Mouse (Mus musculus) liver, embryonic 14.5 days (tissue): ENCODE measurements around the gene Cldnd2. TPM values are rescaled to one million over a fixed set of nuclear protein-coding genes. Genes with fewer than 3 reads are reported as not detected.
"Not testable (repeated sequence)": the region's sequence is repeated elsewhere in the genome, so short reads cannot be mapped to it uniquely, and the experiment has no call there.

Experiments
- ATAC-seq: fragments of 200-750 bp; cut with Nextera tagmentation; 2 replicates; pipeline ENCODE4 v1.8.0; 2017; ENCODE audit warnings: moderate number of reproducible peaks, mild to moderate bottlenecking, moderate library complexity; ENCODE audit not compliant: insufficient read depth
- DNase-seq, 3 experiments: peaks; one replicate each; pipeline ENCODE4 v3.0.0-alpha.2; 2012 to 2013; ENCODE audit warnings: low read depth in 3 of 3, low spot score in 3 of 3
- H3K27ac ChIP-seq: fragments of 300-500 bp; sonication (generic); 2 replicates; pipeline ENCODE4 v1.5.1; 2014; ENCODE audit warnings: moderate library complexity, mild to moderate bottlenecking, control low read depth, inconsistent platforms
- H3K27me3 ChIP-seq: fragments of 300-500 bp; sonication (generic); 2 replicates; pipeline ENCODE4 v1.6.1; 2014; ENCODE audit warnings: mild to moderate bottlenecking, low read length, moderate library complexity; ENCODE audit not compliant: control insufficient read depth, insufficient read depth
- H3K36me3 ChIP-seq: fragments of 300-500 bp; sonication (generic); replicated peaks from 2 replicates; pipeline ENCODE4 v1.6.1; 2014; ENCODE audit warnings: low read depth; ENCODE audit not compliant: control insufficient read depth, insufficient read depth
- H3K4me1 ChIP-seq, 2 experiments: fragments of 200-500 bp in 1 of 2; fragments of 300-500 bp in 1 of 2; sonication (generic) in 1 of 2; replicated peaks; 2 replicates each; pipeline ENCODE4 v1.6.1; 2012 to 2014; ENCODE audit warnings: antibody characterized with exemption in 1 of 2, inconsistent platforms in 1 of 2, low read length in 1 of 2; ENCODE audit not compliant: control insufficient read depth in 2 of 2, insufficient read depth in 2 of 2
- H3K4me2 ChIP-seq: fragments of 300-500 bp; sonication (generic); 2 replicates; pipeline ENCODE4 v1.6.1; 2014; ENCODE audit warnings: low read depth, mild to moderate bottlenecking, control low read depth, moderate library complexity
- H3K4me3 ChIP-seq, 2 experiments: fragments of 200-500 bp in 1 of 2; fragments of 300-500 bp in 1 of 2; sonication (generic) in 1 of 2; 2 replicates each; pipeline ENCODE4 v1.5.1; 2012 to 2014; ENCODE audit warnings: low read depth in 2 of 2, low read length in 2 of 2, mild to moderate bottlenecking in 2 of 2, control low read depth in 1 of 2, inconsistent platforms in 1 of 2, moderate library complexity in 1 of 2; ENCODE audit not compliant: insufficient read depth in 1 of 2
- H3K9ac ChIP-seq: fragments of 300-500 bp; sonication (generic); replicated peaks from 2 replicates; pipeline ENCODE4 v1.6.1; 2014; ENCODE audit warnings: mild to moderate bottlenecking, control low read depth, moderate library complexity
- H3K9me3 ChIP-seq: fragments of 300-500 bp; sonication (generic); 2 replicates; pipeline ENCODE4 v1.6.1; 2016; ENCODE audit warnings: low read length, mixed read lengths; ENCODE audit not compliant: control insufficient read depth
- CTCF ChIP-seq: IDR thresholded peaks from 2 replicates; pipeline ENCODE4 v1.5.1; 2016; ENCODE audit warnings: antibody characterized with exemption, low read depth, control low read depth
- EP300 ChIP-seq: IDR thresholded peaks from 2 replicates; pipeline ENCODE4 v1.6.1; 2016; ENCODE audit warnings: antibody characterized with exemption, low read depth
- WGBS: fragments of 180-500 bp; shearing (Covaris S2); extraction: QIAGEN DNeasy Blood & Tissue Kit; methylation state at CpG from one replicate; pipeline ENCODE4 v1.1.7; 2014; ENCODE audit not compliant: insufficient replicate concordance; 5-methylcytosine and 5-hydroxymethylcytosine counted together
- polyA plus RNA-seq, 2 experiments: library from polyadenylated mRNA; depleted of rRNA in 1 of 2; stranded (reverse) in 1 of 2; unstranded in 1 of 2; fragments of >200 nt; fragmentation: Nextera tagmentation in 1 of 2; extraction: Ambion mirVana in 1 of 2; gene quantifications; 2 replicates each; pipeline versions ENCODE4 v1.2.1 to v1.2.3; 2012 to 2014

Cldnd2 gene
- polyA plus RNA-seq, 2 experiments, result not detected

GRCm38 (mm10) chr7:43408131-43408553, 32.4 kb upstream of the Cldnd2 start, which contains the start of gene Siglecg:
Gene Siglecg, plus strand, starts transcription at chr7:43408204.
- Histone ChIP-seq H3K9me3 (no peaks in the 10 kb centered on the region), H3K27me3 (no peaks in the 10 kb centered on the region), H3K36me3 (no peaks in the 10 kb centered on the region), H3K27ac (no peak within 1 kb of the TSS), H3K9ac (no peak within 1 kb of the TSS), H3K4me1 (no peaks in the 10 kb centered on the region), H3K4me2 (no peak within 1 kb of the TSS), H3K4me3 (no peak within 1 kb of the TSS)
- TF ChIP-seq EP300 (no peak), CTCF (no peak)
- WGBS, result 41% methylated on average over 4 of the region's 4 CpGs
- ATAC-seq, result no peak
- no peak for DNase-seq

GRCm38 (mm10) chr7:43409084-43409483, 31.5 kb upstream of the Cldnd2 start:
- no peak overlapping the region for H3K4me3 ChIP-seq
- DNase-seq, result no peak
- 57% methylated on average over 3 of the region's 3 CpGs for WGBS
- H3K27me3 ChIP-seq, result no peaks in the 10 kb centered on the region
- no peak overlapping the region for H3K27ac ChIP-seq
- H3K9ac ChIP-seq, result no peak overlapping the region
- TF ChIP-seq CTCF, result no peak
- no peak for TF ChIP-seq EP300
- H3K4me2 ChIP-seq, result no peak overlapping the region
- no peaks in the 10 kb centered on the region for H3K9me3 ChIP-seq
- H3K4me1 ChIP-seq, result no peaks in the 10 kb centered on the region
- H3K36me3 ChIP-seq, result no peaks in the 10 kb centered on the region
- no peak for ATAC-seq

GRCm38 (mm10) chr7:43411724-43412123, 28.9 kb upstream of the Cldnd2 start:
- DNase-seq, H3K27me3 ChIP-seq, H3K4me1 ChIP-seq, H3K27ac ChIP-seq, ATAC-seq, H3K4me3 ChIP-seq, H3K9me3 ChIP-seq, H3K36me3 ChIP-seq, H3K9ac ChIP-seq, H3K4me2 ChIP-seq: not testable (repeated sequence)
- WGBS, result 25% methylated on average over 4 of the region's 4 CpGs

GRCm38 (mm10) chr7:43417298-43417697, 23.3 kb upstream of the Cldnd2 start:
- H3K4me2 ChIP-seq, result no peak overlapping the region
- DNase-seq (no peak), ATAC-seq (no peak)
- H3K27me3 ChIP-seq, result no peaks in the 10 kb centered on the region
- H3K9me3 ChIP-seq, result no peaks in the 10 kb centered on the region
- H3K4me3 ChIP-seq, result no peak overlapping the region
- H3K9ac ChIP-seq, result no peak overlapping the region
- no peaks in the 10 kb centered on the region for H3K36me3 ChIP-seq
- H3K27ac ChIP-seq, result no peak overlapping the region
- TF ChIP-seq CTCF, result peak; percentile 51
- TF ChIP-seq EP300, result no peak
- WGBS, result 69% methylated on average over 10 of the region's 10 CpGs
- no peaks in the 10 kb centered on the region for H3K4me1 ChIP-seq

- no peaks in the 10 kb centered on the region for H3K36me3 ChIP-seq
- H3K4me3 ChIP-seq, result no peak overlapping the region
- no peaks in the 10 kb centered on the region for H3K27me3 ChIP-seq
- peak; percentile 32 to 42 (median 39) for DNase-seq
- no peak overlapping the region for H3K9ac ChIP-seq
- no peak overlapping the region for H3K27ac ChIP-seq
- H3K9me3 ChIP-seq, result no peaks in the 10 kb centered on the region
- ATAC-seq, result peak; percentile 79
- WGBS, result 8% methylated on average over 11 of the region's 11 CpGs
- H3K4me1 ChIP-seq, result no peaks in the 10 kb centered on the region; a peak in 1 of 4 replicates
- TF ChIP-seq CTCF (peak; percentile 96), EP300 (no peak)
- no peak overlapping the region for H3K4me2 ChIP-seq
Observed at GRCm38 (mm10) chr7:43422995-43423617, 17.5 kb upstream of the Cldnd2 start.
